Mouse (Mus musculus) MEL (cell line): ENCODE measurements at regions not wholly inside any gene's neighbourhood (a gene's known extent, or its start where the extent isn't known, plus 50 kb on each side); places are given as distances from the start of the nearest gene placed in this dataset.

Experiments
- DNase-seq: peaks from one replicate; pipeline ENCODE4 v3.0.0; 2011; ENCODE audit warnings: low read depth, low spot score
- H3K27ac ChIP-seq: 2 replicates; pipeline ENCODE4 v1.5.1; 2012; ENCODE audit warnings: low read depth, mild to moderate bottlenecking, control low read depth, low read length, moderate library complexity; ENCODE audit not compliant: control insufficient read depth
- H3K27me3 ChIP-seq, 2 experiments: fragments of 150-350 bp in 1 of 2; sonication (generic) in 1 of 2; 2 replicates each; pipeline ENCODE4 v1.6.1; 2012; ENCODE audit warnings: low read length in 2 of 2, mild to moderate bottlenecking in 2 of 2, improper control_type of control experiment in 1 of 2, moderate library complexity in 1 of 2; ENCODE audit not compliant: insufficient read depth in 2 of 2, control insufficient read depth in 1 of 2
- H3K36me3 ChIP-seq, 2 experiments: 2 replicates each; pipeline ENCODE4 v1.6.1; 2012 to 2014; ENCODE audit warnings: low read length in 2 of 2, improper control_type of control experiment in 1 of 2, inconsistent platforms in 1 of 2, mild to moderate bottlenecking in 1 of 2; ENCODE audit not compliant: insufficient read depth in 2 of 2, control insufficient read depth in 1 of 2
- H3K4me1 ChIP-seq, 2 experiments: fragments of 150-350 bp in 1 of 2; sonication (generic) in 1 of 2; 2 replicates each; pipeline ENCODE4 v1.6.1; 2012; ENCODE audit warnings: low read length in 2 of 2, improper control_type of control experiment in 1 of 2, mild to moderate bottlenecking in 1 of 2; ENCODE audit not compliant: insufficient read depth in 2 of 2, control insufficient read depth in 1 of 2
- H3K4me3 ChIP-seq, 2 experiments: fragments of 150-350 bp in 1 of 2; sonication (generic) in 1 of 2; 2 replicates each; pipeline ENCODE4 v1.5.1; 2012; ENCODE audit warnings: low read depth in 2 of 2, low read length in 2 of 2, mild to moderate bottlenecking in 2 of 2, moderate library complexity in 2 of 2, control low read depth in 1 of 2, improper control_type of control experiment in 1 of 2; ENCODE audit not compliant: control insufficient read depth in 1 of 2, insufficient read depth in 1 of 2
- H3K79me2 ChIP-seq: 2 replicates; pipeline ENCODE4 v1.6.1; 2012; ENCODE audit warnings: mild to moderate bottlenecking, low read length, moderate library complexity; ENCODE audit not compliant: control insufficient read depth, poor library complexity, insufficient read depth
- H3K9ac ChIP-seq: 2 replicates; pipeline ENCODE4 v1.6.1; 2012; ENCODE audit warnings: low read depth, mild to moderate bottlenecking, control low read depth, low read length, moderate library complexity; ENCODE audit not compliant: control insufficient read depth, poor library complexity, severe bottlenecking
- H3K9me3 ChIP-seq: fragments of 150-350 bp; sonication (generic); replicated peaks from 2 replicates; pipeline ENCODE4 v1.6.1; 2012; ENCODE audit warnings: mild to moderate bottlenecking, low read length, improper control_type of control experiment, moderate library complexity; ENCODE audit not compliant: insufficient read depth
- CHD2 ChIP-seq: IDR thresholded peaks from 2 replicates; pipeline ENCODE4 v1.6.1; 2011; ENCODE audit warnings: low read length, improper control_type of control experiment
- EP300 ChIP-seq, 2 experiments: IDR thresholded peaks; 2 replicates each; pipeline ENCODE4 v1.6.1; 2011; ENCODE audit warnings: improper control_type of control experiment in 2 of 2, low read length in 2 of 2, low read depth in 1 of 2, mild to moderate bottlenecking in 1 of 2
- ETS1 ChIP-seq: IDR thresholded peaks from 2 replicates; pipeline ENCODE4 v1.6.1; 2012; ENCODE audit warnings: low read depth, mild to moderate bottlenecking, inconsistent platforms, low read length, improper control_type of control experiment, moderate library complexity
- GATA1 ChIP-seq: IDR thresholded peaks from 2 replicates; pipeline ENCODE4 v1.6.1; 2011; ENCODE audit warnings: low read depth, low read length, improper control_type of control experiment
- JUND ChIP-seq: IDR thresholded peaks from 2 replicates; pipeline ENCODE4 v1.6.1; 2011; ENCODE audit warnings: low read depth, mild to moderate bottlenecking, improper control_type of control experiment, low read length
- MAX ChIP-seq: IDR thresholded peaks from 2 replicates; pipeline ENCODE4 v1.6.1; 2011; ENCODE audit warnings: low read length, improper control_type of control experiment
- POLR2A ChIP-seq, 2 experiments: IDR thresholded peaks; 2 replicates each; pipeline ENCODE4 v1.6.1; 2011 to 2012; ENCODE audit warnings: low read length in 2 of 2, mild to moderate bottlenecking in 2 of 2, control low read depth in 1 of 2, improper control_type of control experiment in 1 of 2, low read depth in 1 of 2, moderate library complexity in 1 of 2; ENCODE audit not compliant: control insufficient read depth in 1 of 2, insufficient read depth in 1 of 2, poor library complexity in 1 of 2
- POLR2AphosphoS2 ChIP-seq: IDR thresholded peaks from 2 replicates; pipeline ENCODE4 v1.6.1; 2011; ENCODE audit warnings: low read length, improper control_type of control experiment
- RAD21 ChIP-seq: IDR thresholded peaks from 2 replicates; pipeline ENCODE4 v1.6.1; 2011; ENCODE audit warnings: mild to moderate bottlenecking, low read depth, low read length, improper control_type of control experiment
- RCOR1 ChIP-seq: IDR thresholded peaks from 2 replicates; pipeline ENCODE4 v1.6.1; 2012; ENCODE audit warnings: low read depth, mild to moderate bottlenecking, inconsistent platforms, low read length, improper control_type of control experiment
- TAL1 ChIP-seq: IDR thresholded peaks from 2 replicates; pipeline ENCODE4 v1.6.1; 2012; ENCODE audit warnings: mild to moderate bottlenecking, inconsistent platforms, low read length, moderate library complexity, mixed read lengths
- TBP ChIP-seq: IDR thresholded peaks from 2 replicates; pipeline ENCODE4 v1.8.0; 2011; ENCODE audit warnings: low read depth, low read length, improper control_type of control experiment
- USF1 ChIP-seq: IDR thresholded peaks from 2 replicates; pipeline ENCODE4 v1.6.1; 2014; ENCODE audit warnings: low read depth, mild to moderate bottlenecking, inconsistent platforms, low read length, improper control_type of control experiment, moderate library complexity
- USF2 ChIP-seq, 2 experiments: IDR thresholded peaks; 2 replicates each; pipeline ENCODE4 v1.6.1; 2011 to 2012; ENCODE audit warnings: improper control_type of control experiment in 2 of 2, low read length in 2 of 2, borderline replicate concordance in 1 of 2, inconsistent platforms in 1 of 2, low read depth in 1 of 2, mild to moderate bottlenecking in 1 of 2; ENCODE audit not compliant: insufficient read depth in 1 of 2
- ZC3H11A ChIP-seq: IDR thresholded peaks from 2 replicates; pipeline ENCODE4 v1.6.1; 2012; ENCODE audit warnings: low read depth, mild to moderate bottlenecking, inconsistent platforms, low read length, improper control_type of control experiment
- ZKSCAN1 ChIP-seq: IDR thresholded peaks from 2 replicates; pipeline ENCODE4 v1.6.1; 2012; ENCODE audit warnings: low read depth, mild to moderate bottlenecking, inconsistent platforms, low read length, improper control_type of control experiment, moderate library complexity

DNA sequence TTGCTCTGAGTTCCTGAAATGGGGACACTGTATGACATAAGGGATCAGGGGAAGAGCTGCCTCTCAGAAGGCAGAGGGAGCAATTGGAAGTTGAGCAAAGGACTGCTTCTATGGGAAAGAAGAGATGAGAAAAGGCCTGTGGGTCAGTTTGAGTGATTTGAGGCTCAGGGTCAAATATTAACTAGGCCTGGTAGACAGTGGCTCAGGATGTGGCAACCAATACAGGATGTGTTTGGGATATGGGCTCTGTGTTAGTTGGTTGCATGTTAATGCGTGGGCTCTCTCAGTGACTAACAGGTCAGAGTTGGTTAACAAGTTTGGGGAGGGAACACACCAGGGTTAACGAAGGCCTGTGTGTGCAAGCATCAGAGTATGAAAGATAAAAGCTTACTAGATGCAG lies 169.3 kb upstream of the Gmds start:
- DNase-seq: no peak
- no peak overlapping the region for H3K27ac ChIP-seq
- no peak overlapping the region for H3K9ac ChIP-seq
- no peaks in the 10 kb centered on the region for H3K79me2 ChIP-seq
- TF ChIP-seq GATA1 (no peak), JUND (no peak), TBP (no peak), POLR2A (IDR thresholded peaks at IDR 0.05; ENCODE audit: control insufficient read depth in 1 of 2, insufficient read depth in 1 of 2, low read depth in 1 of 2, low read length in 2 of 2, poor library complexity in 1 of 2) (no peak), ZKSCAN1 (no peak), USF2 (IDR thresholded peaks at IDR 0.05; ENCODE audit: borderline replicate concordance in 1 of 2, insufficient read depth in 1 of 2, low read depth in 1 of 2, low read length in 2 of 2) (no peak)
- H3K36me3 ChIP-seq: no peaks in the 10 kb centered on the region
- H3K4me1 ChIP-seq: no peaks in the 10 kb centered on the region
- H3K27me3 ChIP-seq: no peaks in the 10 kb centered on the region
- no peak overlapping the region for H3K4me3 ChIP-seq
- no peaks in the 10 kb centered on the region for H3K9me3 ChIP-seq

DNA sequence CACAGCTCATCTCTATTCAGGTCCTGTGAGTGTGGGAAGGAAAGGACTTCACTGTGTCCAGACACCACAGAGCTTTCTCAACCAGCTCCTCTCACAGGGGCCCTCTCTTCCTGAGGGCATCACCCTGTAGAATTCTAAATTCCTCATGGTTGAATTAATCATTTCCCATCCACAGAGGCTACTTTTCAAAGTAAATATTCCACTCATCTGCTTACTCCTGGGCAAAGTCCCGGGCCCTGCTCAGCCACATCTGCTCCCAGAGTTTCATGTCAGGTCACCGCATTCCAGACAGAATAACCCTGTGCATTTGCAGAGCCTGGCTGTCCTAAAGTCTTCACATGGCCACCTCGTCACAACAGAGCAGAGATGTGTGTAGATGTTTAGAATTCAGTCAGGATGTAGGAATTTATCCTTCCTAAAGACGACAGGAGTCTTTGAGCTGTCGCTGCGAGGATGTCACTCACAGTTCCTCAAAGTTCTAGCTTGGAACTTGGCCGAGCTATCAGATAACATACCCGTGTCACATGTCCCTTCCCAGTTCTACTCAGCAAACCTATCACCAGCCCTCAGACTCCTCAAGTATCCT lies 159.8 kb upstream of the Gmds start:
- H3K4me3 ChIP-seq: no peak overlapping the region
- H3K79me2 ChIP-seq: no peaks in the 10 kb centered on the region
- no peaks in the 10 kb centered on the region for H3K9me3 ChIP-seq
- H3K4me1 ChIP-seq: no peaks in the 10 kb centered on the region
- H3K36me3 ChIP-seq: no peaks in the 10 kb centered on the region
- no peak for DNase-seq
- no peak overlapping the region for H3K9ac ChIP-seq
- TF ChIP-seq POLR2A (IDR thresholded peaks at IDR 0.05; ENCODE audit: control insufficient read depth in 1 of 2, insufficient read depth in 1 of 2, low read depth in 1 of 2, low read length in 2 of 2, poor library complexity in 1 of 2) (no peak), ZKSCAN1 (no peak), USF1 (peak; percentile 30; the same call in 1 of the 2 replicates)
- H3K27ac ChIP-seq: no peak overlapping the region
- H3K27me3 ChIP-seq: peaks cover 0 to 2% of the 10 kb centered on the region in 2 experiments; a peak in 2 of 4 replicates

DNA sequence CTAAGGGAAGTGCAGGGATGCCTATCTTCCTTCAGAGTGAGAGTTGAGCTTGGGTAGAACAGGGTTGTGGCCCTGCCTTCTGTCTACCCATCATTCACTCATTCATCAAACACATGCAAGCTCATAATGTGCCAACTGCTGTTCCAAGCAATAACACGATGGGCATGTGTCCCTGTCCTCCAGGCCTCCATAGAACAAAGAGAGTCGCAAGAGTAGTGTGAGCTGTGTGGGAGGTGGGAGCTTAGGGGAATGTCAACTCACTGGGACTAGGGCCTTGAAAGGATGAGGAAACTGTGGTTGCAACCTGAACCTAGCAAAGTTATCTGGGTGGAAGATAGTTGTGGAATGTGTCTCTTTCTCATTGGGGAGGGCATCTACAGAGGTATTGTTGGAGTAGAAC lies 157.7 kb upstream of the Gmds start:
- Histone ChIP-seq H3K9ac (no peak overlapping the region), H3K27ac (no peak overlapping the region), H3K4me1 (no peaks in the 10 kb centered on the region), H3K36me3 (no peaks in the 10 kb centered on the region), H3K4me3 (no peak overlapping the region)
- no peak for TF ChIP-seq ZC3H11A
- TF ChIP-seq RAD21: no peak
- no peak for TF ChIP-seq CHD2
- no peak for TF ChIP-seq TBP
- no peak for TF ChIP-seq EP300 (IDR thresholded peaks at IDR 0.05; ENCODE audit: low read depth in 1 of 2, low read length in 2 of 2)
- no peak for TF ChIP-seq POLR2AphosphoS2
- no peak for TF ChIP-seq MAX
- TF ChIP-seq POLR2A (IDR thresholded peaks at IDR 0.05; ENCODE audit: control insufficient read depth in 1 of 2, insufficient read depth in 1 of 2, low read depth in 1 of 2, low read length in 2 of 2, poor library complexity in 1 of 2): no peak
- no peak for TF ChIP-seq GATA1
- TF ChIP-seq RCOR1: no peak
- TF ChIP-seq ETS1: no peak
- TF ChIP-seq TAL1: no peak
- TF ChIP-seq, all 39 proteins: peak for 0
- DNase-seq: no peak
- Histone ChIP-seq H3K9me3 (no peaks in the 10 kb centered on the region), H3K27me3 (peaks cover 0 to 2% of the 10 kb centered on the region in 2 experiments; a peak in 2 of 4 replicates), H3K79me2 (no peaks in the 10 kb centered on the region)
